Mouse (Mus musculus): ENCODE results near the gene Cd247. TPM values are rescaled to one million over a fixed set of nuclear protein-coding genes. Genes with fewer than 3 reads are reported as not detected.

The Cd247 gene
- total RNA-seq, 2 experiments from 2014 or later, result 0.23 to 0.26 TPM

DNA sequence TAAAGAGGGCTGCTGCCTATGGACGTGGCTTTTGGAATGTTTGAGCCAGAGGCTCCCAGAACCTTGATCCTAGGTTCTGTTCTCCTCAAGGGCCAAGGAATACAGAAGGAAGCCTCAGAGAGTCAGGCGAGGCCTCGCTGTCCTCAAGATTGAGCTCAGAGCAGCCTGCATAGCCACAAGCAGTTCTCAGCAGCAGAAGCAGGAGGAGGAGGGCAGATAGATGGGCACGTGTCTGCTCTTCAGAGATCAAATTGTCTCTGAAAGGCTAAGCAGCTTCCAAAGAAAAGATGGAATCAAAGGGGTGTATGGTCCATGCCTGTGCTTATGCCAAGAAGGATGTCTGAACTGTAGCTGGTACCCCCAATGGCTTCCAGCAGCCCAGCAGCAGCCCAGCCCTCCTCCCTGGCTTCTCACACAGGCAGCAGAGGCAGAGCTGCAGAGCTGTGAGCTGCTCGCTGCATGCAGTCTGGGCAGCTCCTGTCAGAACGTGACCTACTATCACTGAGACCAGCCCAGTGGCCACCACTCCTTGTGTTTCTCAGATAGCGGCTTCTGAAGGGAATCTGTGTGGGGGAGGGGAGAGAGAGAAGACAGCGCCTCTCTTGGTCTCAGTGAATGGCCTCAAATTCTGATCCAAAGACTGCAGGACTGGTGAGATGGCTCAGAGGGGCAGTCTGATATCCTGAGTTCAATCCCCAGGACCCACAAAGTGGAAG lies 29.8 kb downstream of the Cd247 start:
- DNase-seq (ENCODE audit: low spot score), result no peak

DNA sequence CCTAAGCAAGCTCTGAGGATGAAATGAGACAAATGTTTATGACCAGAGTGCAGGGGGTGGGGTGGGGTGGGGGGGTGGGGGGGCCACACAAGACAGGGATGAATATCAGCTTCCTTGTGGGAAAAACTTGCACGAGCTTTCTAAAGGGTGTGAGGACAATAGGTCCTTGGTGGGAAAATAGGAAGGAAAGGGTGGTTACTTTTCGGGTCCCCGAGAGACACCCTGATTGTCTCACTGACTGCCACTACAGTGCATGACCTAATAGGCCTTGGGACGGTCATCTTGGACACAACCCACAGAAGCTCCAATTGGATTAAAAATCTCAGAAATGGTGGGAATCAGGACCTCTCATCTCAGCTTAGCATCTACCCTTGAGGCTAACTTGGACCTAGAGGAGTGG lies 30.7 kb downstream of the Cd247 start:
- no peak for DNase-seq (ENCODE audit: low spot score)

DNA sequence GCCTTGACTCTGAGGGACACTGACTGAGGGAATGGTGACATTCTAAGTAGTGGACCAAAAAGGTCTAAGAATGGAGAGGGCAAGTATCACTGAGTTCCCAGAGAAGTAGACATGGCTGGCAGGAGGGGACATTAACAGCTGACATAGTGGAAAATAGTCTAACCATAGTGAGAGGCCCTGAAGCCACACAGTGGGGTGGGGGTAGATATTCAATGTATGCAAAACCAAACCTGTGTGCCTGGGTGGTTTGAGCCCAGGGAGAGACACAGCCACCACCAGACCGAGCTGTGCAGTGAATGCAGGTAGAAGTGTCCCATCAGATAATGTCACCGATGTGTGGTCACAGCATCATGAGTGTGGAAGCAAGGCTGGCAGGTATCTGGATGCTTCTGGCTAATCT lies 33.5 kb downstream of the Cd247 start:
- no peak for DNase-seq (ENCODE audit: low spot score)

DNA sequence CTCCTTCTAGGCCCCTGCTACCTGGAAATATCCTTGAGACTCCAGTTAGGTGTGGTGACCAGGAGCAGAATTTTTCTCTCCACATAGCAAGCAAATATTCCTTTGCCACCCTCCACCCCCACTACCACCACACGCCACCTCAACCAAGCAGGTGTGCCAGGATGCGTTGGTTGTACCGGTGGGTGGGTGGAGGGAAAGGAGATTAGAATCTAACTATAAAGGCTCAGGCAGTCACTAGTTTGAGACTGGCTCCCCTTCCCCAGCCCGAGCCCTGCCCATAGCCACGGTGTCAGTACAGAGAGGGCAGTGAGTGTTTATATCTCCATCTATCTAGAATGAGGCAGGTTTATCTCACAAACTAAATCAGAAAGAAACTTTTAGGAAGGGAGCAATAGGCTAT lies 39.7 kb downstream of the Cd247 start:
- DNase-seq (ENCODE audit: low spot score), result no peak

DNA sequence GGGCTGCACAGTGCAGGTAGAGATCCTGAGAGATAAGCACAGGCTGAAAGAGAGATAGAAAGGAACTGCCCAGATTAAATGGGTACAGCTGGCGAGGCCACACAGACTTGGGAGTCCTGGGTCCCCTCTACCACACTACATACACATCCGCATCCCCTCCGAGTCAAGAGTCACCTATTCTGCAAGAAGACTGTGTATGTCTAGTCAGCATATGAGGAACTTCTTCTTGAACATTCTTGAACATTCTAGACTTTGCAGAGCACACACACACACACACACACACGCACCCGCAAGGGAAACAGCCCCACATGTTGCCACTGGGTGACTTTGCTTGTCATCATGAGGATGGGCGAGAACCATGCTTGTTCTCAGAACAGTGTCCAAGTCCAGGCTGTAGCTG lies 40.1 kb downstream of the Cd247 start:
- DNase-seq (ENCODE audit: low spot score), result no peak

DNA sequence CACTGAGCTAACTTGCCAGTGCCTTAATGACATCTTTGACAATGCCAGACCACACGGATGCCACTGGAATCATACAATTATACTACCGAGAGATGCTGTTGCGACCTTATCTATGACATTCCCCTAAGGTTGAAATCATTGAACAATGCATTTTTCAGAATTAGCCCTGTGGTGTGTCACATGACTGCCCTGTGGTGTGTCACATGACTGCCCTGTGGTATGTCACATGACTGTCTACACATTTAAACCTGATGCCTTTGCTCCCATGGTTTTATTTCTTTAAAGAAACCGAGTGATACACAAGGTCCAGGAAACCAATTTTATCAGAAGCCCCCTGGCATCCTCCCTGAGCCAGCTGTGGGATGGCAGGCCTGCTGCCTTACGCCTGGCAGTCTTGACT lies 41.4 kb downstream of the Cd247 start:
- no peak for DNase-seq (ENCODE audit: low spot score)

DNA sequence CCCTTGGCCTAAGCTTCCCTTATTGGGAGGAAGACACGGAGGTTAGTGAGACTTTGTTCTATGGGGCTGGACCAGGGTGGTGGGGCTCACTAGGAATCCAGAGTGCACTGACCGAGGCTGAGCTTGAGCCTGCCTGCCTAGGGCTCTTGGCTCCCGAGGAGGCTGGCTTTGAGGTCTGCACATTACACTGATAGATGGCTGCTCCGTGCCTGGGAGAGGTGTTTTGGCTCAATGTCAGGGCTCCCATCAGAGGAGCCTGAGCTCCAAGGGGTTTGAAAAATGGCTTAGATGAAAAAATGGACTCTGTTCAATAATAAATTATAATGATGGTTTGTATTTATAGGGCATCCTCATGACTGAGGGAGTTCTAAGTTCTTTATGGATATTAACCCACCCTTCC lies 44.8 kb downstream of the Cd247 start:
- no peak for DNase-seq (ENCODE audit: low spot score)

DNA sequence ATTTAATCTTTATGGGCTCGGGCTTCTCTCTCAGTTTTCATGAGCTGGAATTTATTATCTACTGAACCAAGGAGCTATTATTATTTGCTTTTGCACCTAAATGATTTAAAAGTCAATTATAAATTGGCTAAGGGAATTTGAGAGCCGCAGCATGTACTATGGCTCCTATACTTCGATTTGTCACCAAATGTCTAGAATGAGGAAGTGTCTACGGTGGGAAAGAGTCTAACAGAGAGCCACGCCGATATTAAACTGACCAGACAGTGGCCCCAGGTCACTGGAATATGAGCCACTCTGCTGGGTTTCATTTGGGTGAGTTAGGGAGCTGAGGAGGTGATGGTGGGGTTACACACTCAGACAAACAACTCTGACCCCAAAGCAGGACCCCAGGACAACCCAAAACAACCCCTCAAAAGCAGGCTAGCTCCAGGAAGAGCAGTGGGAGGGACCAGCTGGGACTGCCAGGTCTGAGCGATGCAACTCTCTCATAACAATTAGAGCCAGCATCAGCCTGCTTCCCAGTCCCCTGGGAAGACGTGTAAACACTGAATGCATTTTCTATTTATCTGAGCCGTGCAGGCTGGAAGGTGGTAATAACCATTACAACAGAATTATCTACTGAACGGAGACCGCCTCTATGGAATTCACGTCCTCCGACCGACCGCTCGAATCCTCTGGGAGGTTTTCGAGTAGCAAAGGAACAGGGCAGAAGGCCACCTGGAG lies 45.6 kb downstream of the Cd247 start:
- no peak for DNase-seq (ENCODE audit: low spot score)

DNA sequence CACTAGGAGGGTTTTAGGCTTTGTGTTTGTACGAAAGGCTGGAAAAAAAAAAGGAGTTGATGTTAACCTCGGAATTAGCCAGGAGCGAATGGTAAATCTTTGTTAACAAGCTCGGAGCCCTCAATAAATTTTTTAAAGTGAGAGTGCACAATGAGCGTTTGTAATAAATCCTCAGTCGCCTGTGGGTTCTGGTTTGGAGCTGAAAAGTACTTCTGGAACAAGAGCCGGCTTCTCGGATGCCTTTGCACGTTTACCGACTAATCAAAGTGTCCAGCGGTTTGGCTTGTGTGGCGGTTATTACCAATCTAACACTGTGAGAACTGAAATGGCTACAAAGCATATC lies 46.1 kb downstream of the Cd247 start:
- no peak for DNase-seq (ENCODE audit: low spot score)

DNA sequence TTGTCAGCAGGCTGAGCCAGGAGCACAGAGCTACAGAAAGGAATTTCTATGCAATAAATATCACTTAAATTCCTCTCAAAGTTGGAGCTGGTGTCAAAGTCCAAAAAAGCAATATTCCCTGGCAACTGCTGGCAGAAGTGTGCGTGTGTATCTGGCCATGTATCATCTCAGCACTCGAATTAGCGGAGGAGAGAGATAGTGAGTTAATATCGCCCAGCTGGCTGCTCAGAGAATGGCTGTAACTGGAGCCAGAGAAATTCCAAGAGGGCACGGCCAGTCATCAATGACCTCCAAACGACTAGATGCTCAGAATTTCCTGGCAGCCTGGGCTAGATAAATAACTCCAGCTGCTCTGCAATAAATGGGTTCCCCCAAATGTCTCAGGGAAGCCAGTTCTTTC lies 48.0 kb downstream of the Cd247 start:
- no peak for DNase-seq (ENCODE audit: low spot score)

DNA sequence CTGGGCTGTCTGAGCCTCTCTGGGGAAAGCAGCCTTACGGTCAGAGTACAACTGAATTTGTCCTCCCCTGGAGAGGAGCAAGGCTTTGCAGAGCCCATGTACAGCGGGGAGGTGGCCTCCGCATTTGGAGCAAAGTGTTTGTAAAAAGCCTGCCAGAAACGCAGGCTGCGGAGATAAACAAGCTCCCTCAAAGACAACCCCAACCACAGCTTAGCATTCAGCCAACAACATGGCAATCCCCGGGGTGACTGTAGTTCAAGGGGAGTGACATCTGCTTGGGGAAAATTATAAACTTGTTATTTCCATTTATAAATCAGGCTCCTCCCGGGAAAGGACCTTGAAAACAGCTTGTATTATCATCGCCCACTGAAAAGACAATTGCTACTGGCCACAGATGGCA lies 49.1 kb downstream of the Cd247 start:
- no peak for DNase-seq (ENCODE audit: low spot score)

DNA sequence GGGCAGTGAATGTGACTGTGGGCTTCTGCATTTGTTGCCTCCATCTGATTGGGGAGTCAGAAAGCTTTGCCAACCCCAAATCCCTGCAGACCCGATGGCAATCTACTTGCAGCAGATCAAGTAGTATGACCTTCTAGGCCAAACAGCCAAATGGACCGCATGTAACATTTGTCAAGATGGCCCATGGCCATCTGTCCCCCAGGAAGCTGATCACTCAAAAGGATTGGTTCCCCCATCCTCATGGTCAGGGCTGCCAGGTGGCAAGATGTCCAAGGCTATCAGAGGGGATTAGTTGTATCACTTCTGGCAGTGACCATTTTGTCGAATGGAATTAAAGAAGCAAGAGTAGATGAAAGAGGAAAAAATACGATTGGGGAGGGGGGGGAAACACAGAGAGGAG lies 50.7 kb downstream of the Cd247 start:
- DNase-seq (ENCODE audit: low spot score), result no peak

DNA sequence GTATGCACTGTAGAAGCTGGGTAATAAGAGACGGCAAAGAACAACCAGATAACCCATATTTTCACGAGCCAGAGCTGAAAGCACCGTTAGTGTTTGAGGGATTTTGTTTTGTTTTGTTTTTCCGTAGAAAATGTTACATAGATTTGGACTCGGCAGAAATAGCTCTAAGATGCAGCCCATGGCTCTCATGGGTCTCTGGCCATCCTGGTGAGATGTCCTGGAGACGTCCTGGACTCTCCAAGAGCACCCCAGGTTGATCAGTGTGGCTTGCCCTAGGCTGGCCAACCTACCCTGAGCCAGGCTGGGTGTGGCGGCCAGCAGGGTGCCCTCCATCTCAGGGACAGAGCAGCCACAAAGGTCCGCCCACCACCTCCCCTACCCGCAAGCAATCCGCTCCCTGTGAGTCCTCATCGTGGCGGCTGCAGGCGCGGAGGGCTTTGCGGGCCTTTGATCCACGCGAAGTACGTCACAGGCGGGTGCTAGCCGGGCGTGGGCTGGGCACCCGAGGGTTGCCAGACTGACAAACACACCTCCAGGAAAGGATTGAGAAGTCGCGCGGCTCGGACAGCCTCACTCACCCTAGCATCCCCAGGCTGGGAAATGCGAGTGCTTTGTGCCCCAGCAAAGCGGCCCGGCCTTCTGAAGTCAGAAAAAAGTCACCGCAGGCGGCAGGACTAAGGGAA lies 52.2 kb downstream of the Cd247 start:
- no peak for DNase-seq (ENCODE audit: low spot score)

DNA sequence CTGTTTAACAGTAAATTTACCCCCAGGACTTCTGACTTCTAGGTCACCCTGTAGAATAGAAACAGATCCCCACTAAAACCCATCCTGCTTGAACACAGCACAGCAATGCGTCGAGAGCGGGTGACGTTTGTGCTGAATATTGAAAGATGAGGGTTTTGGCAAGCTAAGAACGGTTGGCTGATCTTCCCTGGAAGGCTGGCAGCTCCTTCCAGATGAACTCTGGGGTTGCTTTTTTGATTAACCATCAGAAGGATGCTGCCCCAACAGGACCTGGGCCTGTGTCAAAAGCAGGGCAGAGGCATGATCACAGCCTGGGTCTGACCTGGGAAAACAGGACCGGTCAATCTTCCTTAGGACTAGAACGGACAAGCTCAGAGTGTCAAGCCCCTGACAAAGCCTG lies 53.7 kb downstream of the Cd247 start:
- no peak for DNase-seq (ENCODE audit: low spot score)

DNA sequence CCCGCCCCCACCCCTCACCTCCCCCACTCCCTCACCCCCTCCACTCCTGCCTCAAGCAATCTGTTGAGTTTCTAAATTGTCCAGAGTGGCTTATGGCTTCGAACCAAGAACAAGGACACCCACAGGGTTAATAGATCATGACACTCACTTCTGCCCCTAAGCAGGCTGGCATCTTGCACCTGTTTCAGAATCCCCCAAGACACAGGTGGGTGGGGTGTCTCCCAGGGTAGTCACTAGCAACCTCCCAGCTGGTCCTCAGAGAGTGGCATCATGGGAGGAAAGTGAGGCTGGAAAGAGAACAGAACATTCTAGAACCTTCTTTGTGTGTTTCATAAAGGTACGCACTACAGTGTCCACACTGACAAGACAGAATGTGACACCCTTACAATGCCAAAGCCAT lies 55.1 kb downstream of the Cd247 start:
- DNase-seq (ENCODE audit: low spot score), result no peak

DNA sequence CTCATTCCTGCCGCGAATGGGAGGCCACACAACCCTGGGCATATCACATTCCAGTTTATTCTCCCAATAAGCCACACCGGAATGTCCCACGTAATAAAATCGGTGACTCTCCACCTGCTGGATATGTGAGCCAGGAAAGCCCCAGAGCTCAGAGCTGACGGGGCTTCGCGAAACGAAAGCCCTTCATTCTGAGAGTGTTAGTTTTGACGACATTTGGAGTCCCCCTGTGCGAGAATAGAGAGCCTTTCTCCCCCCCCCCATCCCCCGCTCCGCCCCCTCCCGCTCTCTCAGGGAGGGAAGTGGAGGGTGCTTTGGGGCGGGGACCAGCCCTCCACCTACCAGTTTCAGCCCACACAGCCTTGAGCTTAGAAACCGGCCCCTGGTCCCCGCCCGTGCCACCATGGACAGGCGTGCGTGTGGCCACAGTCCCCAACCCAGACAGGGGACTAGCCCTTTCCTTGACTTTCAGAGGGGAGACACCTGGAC lies 56.0 kb downstream of the Cd247 start:
- no peak for DNase-seq (ENCODE audit: low spot score)

DNA sequence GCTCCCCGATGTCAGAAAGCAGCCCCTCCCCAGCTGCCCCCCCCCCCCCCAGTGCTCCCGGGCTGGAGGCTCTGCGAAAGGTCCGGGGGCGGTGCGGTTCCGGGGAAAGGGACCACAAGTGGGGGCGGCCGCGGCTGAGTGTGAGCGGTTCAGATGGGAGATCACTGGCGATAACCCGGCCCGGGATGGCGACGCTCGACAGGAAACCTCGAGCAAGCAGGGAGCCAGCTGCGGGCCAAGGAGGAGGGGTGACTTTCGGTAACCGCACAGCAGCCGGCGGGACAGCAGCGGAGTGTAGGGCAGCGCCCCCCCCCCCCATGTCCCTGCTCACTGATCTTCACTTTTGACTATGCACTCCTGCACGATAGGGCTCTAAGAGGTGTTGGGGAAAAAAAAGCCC lies 56.5 kb downstream of the Cd247 start:
- no peak for DNase-seq (ENCODE audit: low spot score)

DNA sequence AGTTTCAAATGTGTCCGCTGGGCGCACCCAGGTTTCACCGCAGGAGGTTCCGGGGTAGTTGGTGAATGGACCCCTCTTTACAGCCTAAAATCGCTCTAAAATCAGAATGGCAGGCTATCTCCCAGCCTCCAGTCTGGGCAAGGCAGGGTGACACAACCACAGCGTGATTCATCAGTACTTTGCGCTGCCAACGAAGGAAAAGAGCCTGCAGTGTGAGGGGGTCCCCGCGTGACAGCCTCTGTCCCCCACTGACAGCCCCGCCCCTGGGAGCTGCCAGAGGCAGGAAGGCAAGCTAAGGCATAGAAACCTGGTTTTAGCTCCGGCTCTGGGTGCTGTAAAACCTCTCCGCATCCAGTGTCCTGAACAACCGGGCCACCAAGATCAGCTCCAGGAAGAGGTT lies 56.9 kb downstream of the Cd247 start:
- DNase-seq (ENCODE audit: low spot score), result no peak

DNA sequence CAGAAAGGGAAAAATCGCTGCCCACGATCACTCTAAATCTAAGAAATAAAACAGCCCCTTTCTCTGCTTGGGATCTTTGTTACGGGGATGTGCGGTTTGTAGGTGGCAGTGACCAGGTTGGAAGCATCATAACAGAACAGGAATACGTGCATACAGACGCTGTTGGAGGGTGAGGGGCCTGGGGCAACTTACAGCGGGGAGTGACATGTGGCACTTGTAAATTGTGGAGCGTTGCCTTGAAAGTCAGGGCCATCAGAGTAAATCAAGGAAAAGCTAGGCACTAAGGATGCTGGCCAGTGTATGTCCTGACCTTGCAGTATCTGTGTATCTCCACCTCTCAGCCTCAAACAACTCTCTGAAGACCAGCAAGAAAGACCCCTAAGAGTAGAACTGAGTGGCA lies 59.9 kb downstream of the Cd247 start:
- DNase-seq (ENCODE audit: low spot score), result no peak

DNA sequence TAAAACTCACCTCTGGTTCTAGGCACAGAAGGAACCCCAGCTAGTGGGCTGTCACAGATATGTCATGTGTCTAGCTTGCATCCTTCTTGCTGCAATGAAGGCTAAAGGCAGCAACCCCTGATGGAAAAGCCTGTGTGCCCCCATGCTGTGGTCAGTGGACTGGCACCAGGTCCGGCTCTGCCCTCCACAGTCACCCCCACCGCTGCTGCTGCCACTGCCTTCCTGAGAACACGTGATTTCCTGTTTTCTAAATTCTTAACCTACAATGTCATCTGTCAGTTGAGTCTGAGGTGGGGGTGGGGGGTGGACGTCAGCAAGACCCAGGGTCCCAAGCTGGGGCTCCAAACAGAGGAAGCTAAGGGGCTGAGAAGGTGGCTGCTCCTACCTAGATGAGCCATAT lies 60.4 kb downstream of the Cd247 start:
- DNase-seq (ENCODE audit: low spot score), result no peak

DNA sequence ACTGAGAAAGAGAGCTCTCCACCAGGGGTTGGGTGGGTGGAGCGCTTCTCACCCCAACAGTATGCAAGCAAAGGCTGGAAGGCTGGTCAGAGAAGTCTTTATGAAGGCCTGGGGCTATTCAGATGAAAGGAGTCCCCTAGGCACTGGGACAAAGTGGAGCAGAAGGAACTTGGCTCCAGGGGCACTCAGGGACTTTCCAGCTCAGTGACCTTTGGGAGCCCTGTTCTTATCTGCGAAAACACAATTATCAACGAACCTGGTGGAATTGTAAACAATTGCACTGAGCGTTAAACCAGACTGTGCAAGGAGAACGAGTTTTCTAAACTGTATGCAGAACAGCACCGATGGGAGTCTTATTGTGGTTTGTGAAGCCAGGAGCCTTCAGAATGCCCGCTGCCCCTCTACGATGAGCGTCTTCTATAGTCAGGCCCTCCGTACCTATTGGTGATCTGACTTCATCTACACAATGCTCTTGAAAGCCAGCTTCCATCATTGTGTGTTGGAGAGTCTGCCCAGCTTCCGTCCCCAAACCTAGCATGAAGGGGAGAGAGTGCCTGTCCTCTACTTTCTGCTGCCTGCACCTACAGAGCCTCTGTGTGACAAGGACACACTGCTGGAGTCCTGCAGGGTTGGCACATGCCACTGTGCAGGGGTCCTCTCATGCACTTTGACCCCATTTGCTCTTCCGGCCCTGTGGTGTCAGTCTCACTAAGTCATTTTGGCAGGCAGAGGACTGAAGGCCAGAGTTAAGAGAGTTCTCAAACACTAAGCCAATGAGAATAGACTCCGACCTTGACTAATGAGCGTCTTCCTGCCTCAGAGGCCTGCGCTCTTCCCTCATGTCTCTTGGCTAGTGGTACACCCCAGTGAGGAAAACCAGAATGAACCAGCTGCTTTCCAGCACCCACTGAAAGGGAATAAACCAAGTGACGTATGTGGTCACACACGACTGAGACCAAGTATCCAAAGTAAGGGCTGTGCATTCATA lies 61.3 kb downstream of the Cd247 start:
- no peak for DNase-seq (ENCODE audit: low spot score)

DNA sequence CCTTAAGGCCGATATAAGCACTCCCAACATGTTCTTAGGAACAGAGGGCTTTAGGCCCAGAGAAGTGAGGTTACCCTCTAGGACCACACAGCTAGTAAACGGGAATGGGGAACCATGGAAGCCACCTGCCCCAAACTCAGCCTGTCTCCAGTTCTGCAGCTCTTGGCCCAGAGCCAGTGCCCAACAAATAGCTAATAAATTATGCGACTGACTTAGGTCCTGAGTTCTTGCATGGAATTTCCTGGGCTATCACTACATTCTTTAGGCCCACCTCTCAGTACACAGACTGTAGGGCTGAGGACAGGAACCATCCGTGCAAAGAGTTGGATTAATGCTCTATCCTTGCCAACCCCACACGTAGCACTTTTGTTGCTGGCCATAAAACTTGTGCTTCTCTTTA lies 63.6 kb downstream of the Cd247 start:
- DNase-seq (ENCODE audit: low spot score), result no peak

All from gastrocnemius, adult 18-20 months (tissue).